Mouse (Mus musculus): ENCODE measurements around the gene Slc25a42.

DNA sequence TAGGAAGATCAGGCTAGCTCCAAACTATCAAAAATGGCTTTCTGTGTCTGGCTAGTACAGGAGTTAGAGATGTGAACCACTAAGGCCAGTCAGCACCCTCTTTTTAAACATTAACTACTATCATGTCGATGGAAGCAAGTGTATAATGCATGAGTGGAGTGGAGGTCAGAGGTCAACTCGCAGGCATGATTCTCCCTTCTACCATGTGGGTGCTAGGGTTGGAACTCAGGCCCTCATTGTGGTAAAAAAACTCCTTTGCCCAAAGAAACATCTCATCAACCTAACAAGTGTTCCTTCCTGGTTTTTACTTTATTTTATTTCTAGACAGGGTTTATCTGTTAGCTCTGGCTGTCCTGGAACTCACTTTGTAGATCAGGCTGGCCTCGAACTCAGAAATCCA is 41.4 kb downstream of the Slc25a42 start:
- TF ChIP-seq EP300 (IDR thresholded peaks at IDR 0.05; ENCODE audit: low read depth) = no peak
- no peak for TF ChIP-seq CTCF (IDR thresholded peaks at IDR 0.05; ENCODE audit: low read depth)

All from liver, embryonic 14.5 days (tissue).